In the genomic region with DNA sequence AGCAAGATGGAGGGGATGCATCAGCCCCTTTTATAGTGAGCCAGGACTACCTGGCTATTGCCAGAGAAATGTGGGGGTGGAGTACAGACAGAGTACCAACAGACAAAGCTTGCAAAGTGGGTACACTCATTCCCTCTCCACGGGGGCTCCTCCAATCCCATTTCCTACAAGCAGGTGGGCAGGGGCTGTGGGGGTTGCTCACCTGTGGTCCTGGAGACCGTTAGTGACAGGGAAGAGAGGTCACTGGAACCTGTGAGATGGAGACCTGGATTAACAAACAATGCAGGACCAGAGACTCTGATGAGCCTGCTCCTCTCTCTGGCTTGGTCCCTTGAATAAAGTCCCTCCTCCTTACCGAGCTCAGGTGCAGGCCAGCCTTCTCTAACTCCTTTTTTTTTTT, we compare ENCODE assay signal across 8 mouse cellular contexts. TPM values are rescaled to one million over a fixed set of nuclear protein-coding genes. Genes with fewer than 3 reads are reported as not detected.
A peak's percentile ranks its signal among the peaks of the same experiment; 100 is the strongest.
DNase-seq lines count a peak whose midpoint lies in the region; ATAC-seq and TF ChIP-seq lines count a peak whose summit lies in the region.

No protein-coding gene starts in this region.

- no peak for TF ChIP-seq CTCF in G1E (IDR thresholded peaks at IDR 0.05; ENCODE audit: low read depth, low read length)

- H3K79me2 ChIP-seq in macrophage (ENCODE audit: inconsistent target) = peaks cover 4% of the 10 kb centered on the region; the same call in 1 of the 2 replicates

- DNase-seq in heart, adult 8-10 months (ENCODE audit: low spot score) = no peak
- no peak for DNase-seq in G1E (ENCODE audit: low spot score)
- no peak for DNase-seq in layer of hippocampus, adult 8-10 months (ENCODE audit: low spot score in 2 of 2)
- DNase-seq in cerebellum, adult 11 months = no peak
- no peak for DNase-seq in spleen, adult 18-20 months

- 64% methylated on average over 3 of the region's 3 CpGs for WGBS in heart, embryonic 12.5 days
- WGBS in heart, embryonic 16.5 days = 69% methylated on average over 3 of the region's 3 CpGs
- 79% methylated on average over 3 of the region's 3 CpGs for WGBS in macrophage (ENCODE audit: missing documents)

- H3K36me3 ChIP-seq in heart, embryonic 12.5 days = peaks cover 10% of the 10 kb centered on the region
- H3K36me3 ChIP-seq in G1E (replicated peaks) (peaks cover 13% of the 10 kb centered on the region), macrophage (ENCODE audit: inconsistent target) (peaks cover 21% of the 10 kb centered on the region)
- peaks cover 4% of the 10 kb centered on the region for H3K36me3 ChIP-seq in heart, embryonic 16.5 days (ENCODE audit: control insufficient read depth, insufficient read depth)

- H3K9me3 ChIP-seq in heart, embryonic 12.5 days (replicated peaks) = no peaks in the 10 kb centered on the region
- no peaks in the 10 kb centered on the region for H3K9me3 ChIP-seq in G1E (replicated peaks)
- H3K9me3 ChIP-seq in heart, embryonic 16.5 days (replicated peaks; ENCODE audit: control insufficient read depth, low read length) = no peaks in the 10 kb centered on the region

- peaks cover 7% of the 10 kb centered on the region; the same call in 1 of the 2 replicates for H3K27me3 ChIP-seq in heart, embryonic 12.5 days (replicated peaks)
- H3K27me3 ChIP-seq in G1E (ENCODE audit: insufficient read depth, low read length) = peaks cover 12% of the 10 kb centered on the region
- H3K27me3 ChIP-seq in heart, embryonic 16.5 days (ENCODE audit: control insufficient read depth, insufficient read depth, low read length) = no peaks in the 10 kb centered on the region

- H3K4me3 ChIP-seq in heart, embryonic 12.5 days = no peak overlapping the region
- H3K4me3 ChIP-seq in G1E (ENCODE audit: low read depth, low read length) = peak overlapping the region; percentile 79; the same call in 1 of the 2 replicates
- peak overlapping the region; percentile 81; the same call in 1 of the 2 replicates for H3K4me3 ChIP-seq in heart, embryonic 16.5 days (ENCODE audit: low read length)
- peak overlapping the region; percentile 42 for H3K4me3 ChIP-seq in macrophage (ENCODE audit: inconsistent target)

- 0 out of 2 replicates have a peak overlapping the region, but pooled peaks have one; percentile 69 for H3K27ac ChIP-seq in heart, embryonic 12.5 days (ENCODE audit: poor library complexity, severe bottlenecking)
- peak overlapping the region; percentile 89; the same call in 1 of the 2 replicates for H3K27ac ChIP-seq in heart, embryonic 16.5 days (ENCODE audit: low read length)
- peak overlapping the region; percentile 52 for H3K27ac ChIP-seq in macrophage

- no peak overlapping the region for H3K9ac ChIP-seq in heart, embryonic 12.5 days
- H3K9ac ChIP-seq in heart, embryonic 16.5 days (ENCODE audit: low read length) = no peak overlapping the region

- H3K4me1 ChIP-seq in heart, embryonic 12.5 days (replicated peaks) = no peaks in the 10 kb centered on the region
- H3K4me1 ChIP-seq in G1E (ENCODE audit: insufficient read depth, low read depth, low read length) = peaks cover 21% of the 10 kb centered on the region
- H3K4me1 ChIP-seq in heart, embryonic 16.5 days (ENCODE audit: control insufficient read depth, insufficient read depth, low read length) = peaks cover 4% of the 10 kb centered on the region; the same call in 1 of the 2 replicates

- H3K4me2 ChIP-seq in heart, embryonic 12.5 days = peak overlapping the region; percentile 85
- peak overlapping the region; percentile 96 for H3K4me2 ChIP-seq in heart, embryonic 16.5 days (ENCODE audit: low read depth, low read length)

- no peak for ATAC-seq in heart, embryonic 12.5 days (ENCODE audit: insufficient number of reproducible peaks, low FRiP score)
- ATAC-seq in G1E (ENCODE audit: extremely low read depth, insufficient number of reproducible peaks, low FRiP score, poor library complexity, severe bottlenecking) = no peak
- no peak for ATAC-seq in heart, embryonic 16.5 days (replicated peaks; ENCODE audit: extremely low read depth, insufficient read depth, low FRiP score)

RNA-seq across cellular contexts. Expression of a gene that starts 1.5 kb away (rescaled TPM):
- polyA plus RNA-seq in heart, embryonic 12.5 days (2016; fragmentation: Nextera tagmentation; extraction: Ambion mirVana) = 4.6 and 4.7 TPM in 2 replicates
- total RNA-seq in heart, adult 8-10 months (2022) = 1 to 10 TPM; 6.4 to 9.2 (median 7.7) TPM
- total RNA-seq in G1E (2014; fragmentation: Nextera tagmentation) (1.5 and 1.9 TPM in 2 replicates), G1E (2017) (1.5 and 2.0 TPM in 2 replicates)
- polyA plus RNA-seq in G1E (2012) (1.1 and 1.2 TPM in 2 replicates), macrophage (2018) (11.3 to 29.9 TPM (median 15.3 TPM) in 3 replicates)
- polyA plus RNA-seq in heart, embryonic 16.5 days (2015; fragmentation: Nextera tagmentation; extraction: Ambion mirVana) = 8.3 and 12.4 TPM in 2 replicates
- 100 to 1,000 TPM in 17 of 26 experiments, 10 to 100 TPM in 9; 37.2 to 506 (median 179) TPM for total RNA-seq in macrophage (2018; cell fraction: chromatin; rRNA removed)
- 100 to 1,000 TPM in 4 of 26 experiments, 10 to 100 TPM in 22; 23.6 to 145 (median 40.1) TPM for total RNA-seq in macrophage (2018; cell fraction: cytosol; rRNA removed)
- total RNA-seq in macrophage (2018; cell fraction: nucleus; rRNA removed) = 100 to 1,000 TPM in 16 of 26 experiments, 10 to 100 TPM in 10; 20.4 to 292 (median 128) TPM
- 10 to 100 TPM in 2 of 4 experiments, 1 to 10 TPM in 2; 8.3 to 11.2 (median 10.5) TPM for total RNA-seq in layer of hippocampus, adult 8-10 months (2022)

RNA-seq across cellular contexts. Expression of a gene that starts 23.4 kb away (rescaled TPM):
- polyA plus RNA-seq in heart, embryonic 12.5 days (2016; fragmentation: Nextera tagmentation; extraction: Ambion mirVana) = 37.1 and 40.6 TPM in 2 replicates
- total RNA-seq in heart, adult 8-10 months (2022) = 10 to 100 TPM in 3 of 4 experiments, 1 to 10 TPM in 1; 9.6 to 16.8 (median 12.1) TPM
- total RNA-seq in G1E (2014; fragmentation: Nextera tagmentation) (25.8 and 41.4 TPM in 2 replicates), G1E (2017) (34.2 and 35.1 TPM in 2 replicates)
- polyA plus RNA-seq in G1E (2012) (153 and 172 TPM in 2 replicates), macrophage (2018) (14.0 to 24.9 TPM (median 16.3 TPM) in 3 replicates)
- polyA plus RNA-seq in heart, embryonic 16.5 days (2015; fragmentation: Nextera tagmentation; extraction: Ambion mirVana) = 31.9 and 35.1 TPM in 2 replicates
- total RNA-seq in macrophage (2018; cell fraction: chromatin; rRNA removed) = 100 to 1,000 TPM in 23 of 26 experiments, 10 to 100 TPM in 3; 86.3 to 338 (median 198) TPM
- 10 to 100 TPM in 14 of 26 experiments, 1 to 10 TPM in 12; 6.3 to 19.3 (median 10.5) TPM for total RNA-seq in macrophage (2018; cell fraction: cytosol; rRNA removed)
- total RNA-seq in macrophage (2018; cell fraction: nucleus; rRNA removed) = 100 to 1,000 TPM in 6 of 26 experiments, 10 to 100 TPM in 20; 28.7 to 156 (median 67.4) TPM
- 100 to 1,000 TPM in 2 of 4 experiments, 10 to 100 TPM in 2; 96.9 to 109 (median 101) TPM for total RNA-seq in layer of hippocampus, adult 8-10 months (2022)

RNA-seq across cellular contexts. Expression of a gene that starts 37.1 kb away (rescaled TPM):
- 99.8 and 107 TPM in 2 replicates for polyA plus RNA-seq in heart, embryonic 12.5 days (2016; fragmentation: Nextera tagmentation; extraction: Ambion mirVana)
- total RNA-seq in heart, adult 8-10 months (2022) = 10 to 100 TPM; 69.3 to 77.8 (median 72.6) TPM
- total RNA-seq in G1E (2014; fragmentation: Nextera tagmentation) (70.0 and 75.5 TPM in 2 replicates), G1E (2017) (26.0 and 28.6 TPM in 2 replicates)
- polyA plus RNA-seq in G1E (2012) (74.8 and 93.4 TPM in 2 replicates), macrophage (2018) (90.5 to 113 TPM (median 108 TPM) in 3 replicates)
- 74.3 and 81.9 TPM in 2 replicates for polyA plus RNA-seq in heart, embryonic 16.5 days (2015; fragmentation: Nextera tagmentation; extraction: Ambion mirVana)
- 10 to 100 TPM; 18.3 to 69.4 (median 43.8) TPM for total RNA-seq in macrophage (2018; cell fraction: chromatin; rRNA removed)
- total RNA-seq in macrophage (2018; cell fraction: cytosol; rRNA removed) = 100 to 1,000 TPM in 19 of 26 experiments, 10 to 100 TPM in 7; 75.5 to 147 (median 110) TPM
- 100 to 1,000 TPM in 10 of 26 experiments, 10 to 100 TPM in 16; 49.4 to 161 (median 93.3) TPM for total RNA-seq in macrophage (2018; cell fraction: nucleus; rRNA removed)
- total RNA-seq in layer of hippocampus, adult 8-10 months (2022) = 100 to 1,000 TPM; 140 to 150 (median 146) TPM

RNA-seq across cellular contexts. Expression of a gene that starts 50.0 kb away (rescaled TPM):
- polyA plus RNA-seq in heart, embryonic 12.5 days (2016; fragmentation: Nextera tagmentation; extraction: Ambion mirVana) = 1.6 and 5.4 TPM in 2 replicates
- under 1 TPM in 1 of 4 experiments, not detected in 3; 0.92 TPM for total RNA-seq in heart, adult 8-10 months (2022)
- not detected in 2 replicates for total RNA-seq in G1E (2014; fragmentation: Nextera tagmentation)
- total RNA-seq in G1E (2017) = not detected in 2 replicates
- not detected in 2 replicates for polyA plus RNA-seq in G1E (2012)
- 1.2 and 2.6 TPM in 2 replicates for polyA plus RNA-seq in heart, embryonic 16.5 days (2015; fragmentation: Nextera tagmentation; extraction: Ambion mirVana)
- total RNA-seq in macrophage (2018; cell fraction: chromatin; rRNA removed) = 1 to 10 TPM in 11 of 26 experiments, not detected in 15; 1.3 to 3.4 (median 2.2) TPM
- 10 to 100 TPM; 21.6 to 44.6 (median 31.8) TPM for total RNA-seq in macrophage (2018; cell fraction: cytosol; rRNA removed)
- 10 to 100 TPM in 4 of 26 experiments, 1 to 10 TPM in 22; 2.1 to 15.0 (median 5.5) TPM for total RNA-seq in macrophage (2018; cell fraction: nucleus; rRNA removed)
- 31.8 to 82.7 TPM (median 33.3 TPM) in 3 replicates for polyA plus RNA-seq in macrophage (2018)
- under 1 TPM in 1 of 4 experiments, not detected in 3; 0.66 TPM for total RNA-seq in layer of hippocampus, adult 8-10 months (2022)

RNA-seq across cellular contexts. Expression of a gene that starts 50.3 kb away (rescaled TPM):
- polyA plus RNA-seq in heart, embryonic 12.5 days (2016; fragmentation: Nextera tagmentation; extraction: Ambion mirVana) = 118 and 121 TPM in 2 replicates
- total RNA-seq in heart, adult 8-10 months (2022) = 10 to 100 TPM; 44.9 to 65.4 (median 52.1) TPM
- 50.8 and 51.2 TPM in 2 replicates for total RNA-seq in G1E (2014; fragmentation: Nextera tagmentation)
- total RNA-seq in G1E (2017) = 25.8 and 31.3 TPM in 2 replicates
- polyA plus RNA-seq in G1E (2012) = 52.7 and 55.4 TPM in 2 replicates
- 125 and 127 TPM in 2 replicates for polyA plus RNA-seq in heart, embryonic 16.5 days (2015; fragmentation: Nextera tagmentation; extraction: Ambion mirVana)
- total RNA-seq in macrophage (2018; cell fraction: chromatin; rRNA removed) = 10 to 100 TPM in 10 of 26 experiments, 1 to 10 TPM in 16; 3.2 to 19.6 (median 8.9) TPM
- total RNA-seq in macrophage (2018; cell fraction: cytosol; rRNA removed) = 10 to 100 TPM; 35.9 to 57.6 (median 43.0) TPM
- 10 to 100 TPM in 23 of 26 experiments, 1 to 10 TPM in 3; 9.0 to 31.5 (median 19.9) TPM for total RNA-seq in macrophage (2018; cell fraction: nucleus; rRNA removed)
- 16.9 to 46.6 TPM (median 40.7 TPM) in 3 replicates for polyA plus RNA-seq in macrophage (2018)
- 10 to 100 TPM; 43.4 to 54.4 (median 49.2) TPM for total RNA-seq in layer of hippocampus, adult 8-10 months (2022)
